Mouse (Mus musculus): Measurements from ENCODE around the gene Zc3h12c. TPM values are rescaled to one million over a fixed set of nuclear protein-coding genes. Genes with fewer than 3 reads are reported as not detected.

Gene Zc3h12c
- polyA plus RNA-seq, 1 experiment from 2014 or later, result 1.7 TPM

GRCm38 (mm10) chr9:52190907-52191306, 22.5 kb upstream of the Zc3h12c start:
- Histone ChIP-seq H3K9me3 (ENCODE audit: control insufficient read depth, low read length) (no peaks in the 10 kb centered on the region), H3K4me1 (replicated peaks; ENCODE audit: control insufficient read depth, insufficient read depth, low read length) (no peaks in the 10 kb centered on the region), H3K4me3 (ENCODE audit: low read depth, low read length) (no peak overlapping the region), H3K4me2 (no peak overlapping the region), H3K36me3 (ENCODE audit: control insufficient read depth, insufficient read depth, low read length) (no peaks in the 10 kb centered on the region), H3K9ac (ENCODE audit: low read depth, low read length) (no peak overlapping the region), H3K27me3 (replicated peaks; ENCODE audit: control insufficient read depth, insufficient read depth, low read length) (peaks cover 3% of the 10 kb centered on the region; the same call in 1 of the 2 replicates), H3K27ac (ENCODE audit: low read depth, low read length) (no peak overlapping the region)
- no peak for DNase-seq (ENCODE audit: low spot score)
- ATAC-seq (replicated peaks; ENCODE audit: low FRiP score), result no peak
- WGBS, result 79% methylated on average over 4 of the region's 4 CpGs

GRCm38 (mm10) chr9:52188106-52188505, 19.7 kb upstream of the Zc3h12c start:
- no peak for DNase-seq (ENCODE audit: low spot score)
- H3K27ac ChIP-seq (ENCODE audit: low read depth, low read length), result no peak overlapping the region
- no peaks in the 10 kb centered on the region for H3K4me1 ChIP-seq (replicated peaks; ENCODE audit: control insufficient read depth, insufficient read depth, low read length)
- no peak for ATAC-seq (replicated peaks; ENCODE audit: low FRiP score)
- H3K27me3 ChIP-seq (replicated peaks; ENCODE audit: control insufficient read depth, insufficient read depth, low read length), result peaks cover 3% of the 10 kb centered on the region; the same call in 1 of the 2 replicates
- WGBS, result 52% methylated on average over 8 of the region's 8 CpGs
- H3K9me3 ChIP-seq (ENCODE audit: control insufficient read depth, low read length), result no peaks in the 10 kb centered on the region
- no peak overlapping the region for H3K4me2 ChIP-seq
- H3K36me3 ChIP-seq (ENCODE audit: control insufficient read depth, insufficient read depth, low read length), result no peaks in the 10 kb centered on the region
- H3K9ac ChIP-seq (ENCODE audit: low read depth, low read length), result no peak overlapping the region
- no peak overlapping the region for H3K4me3 ChIP-seq (ENCODE audit: low read depth, low read length)

- H3K9ac ChIP-seq (ENCODE audit: low read depth, low read length), result no peak overlapping the region
- no peak overlapping the region for H3K4me2 ChIP-seq
- no peaks in the 10 kb centered on the region for H3K36me3 ChIP-seq (ENCODE audit: control insufficient read depth, insufficient read depth, low read length)
- no peak overlapping the region for H3K4me3 ChIP-seq (ENCODE audit: low read depth, low read length)
- DNase-seq (ENCODE audit: low spot score) (no peak), ATAC-seq (replicated peaks; ENCODE audit: low FRiP score) (no peak)
- WGBS, result 53% methylated on average over 3 of the region's 3 CpGs
- peaks cover 3% of the 10 kb centered on the region; the same call in 1 of the 2 replicates for H3K27me3 ChIP-seq (replicated peaks; ENCODE audit: control insufficient read depth, insufficient read depth, low read length)
- H3K9me3 ChIP-seq (ENCODE audit: control insufficient read depth, low read length), result no peaks in the 10 kb centered on the region
- no peak overlapping the region for H3K27ac ChIP-seq (ENCODE audit: low read depth, low read length)
- H3K4me1 ChIP-seq (replicated peaks; ENCODE audit: control insufficient read depth, insufficient read depth, low read length), result no peaks in the 10 kb centered on the region
Observed at GRCm38 (mm10) chr9:52186296-52186941, 18.0 kb upstream of the Zc3h12c start.

GRCm38 (mm10) chr9:52181419-52181818, 13.0 kb upstream of the Zc3h12c start:
- ATAC-seq (replicated peaks; ENCODE audit: low FRiP score) (no peak), DNase-seq (ENCODE audit: low spot score) (no peak)
- Histone ChIP-seq H3K4me3 (ENCODE audit: low read depth, low read length) (no peak overlapping the region), H3K4me1 (replicated peaks; ENCODE audit: control insufficient read depth, insufficient read depth, low read length) (no peaks in the 10 kb centered on the region), H3K36me3 (ENCODE audit: control insufficient read depth, insufficient read depth, low read length) (no peaks in the 10 kb centered on the region), H3K4me2 (no peak overlapping the region), H3K27ac (ENCODE audit: low read depth, low read length) (no peak overlapping the region), H3K9ac (ENCODE audit: low read depth, low read length) (no peak overlapping the region), H3K9me3 (ENCODE audit: control insufficient read depth, low read length) (no peaks in the 10 kb centered on the region), H3K27me3 (replicated peaks; ENCODE audit: control insufficient read depth, insufficient read depth, low read length) (no peaks in the 10 kb centered on the region; the same call in 1 of the 2 replicates)
- 71% methylated on average over 2 of the region's 2 CpGs for WGBS

- H3K4me3 ChIP-seq (ENCODE audit: low read depth, low read length), result no peak overlapping the region
- 87% methylated on average over 6 of the region's 6 CpGs for WGBS
- no peak overlapping the region for H3K4me2 ChIP-seq
Observed at GRCm38 (mm10) chr9:52180851-52181250, 12.5 kb upstream of the Zc3h12c start.

GRCm38 (mm10) chr9:52175257-52175859, 7.0 kb upstream of the Zc3h12c start:
- Histone ChIP-seq H3K36me3 (ENCODE audit: control insufficient read depth, insufficient read depth, low read length) (no peaks in the 10 kb centered on the region), H3K27me3 (replicated peaks; ENCODE audit: control insufficient read depth, insufficient read depth, low read length) (peaks cover 4% of the 10 kb centered on the region; the same call in 1 of the 2 replicates), H3K4me3 (ENCODE audit: low read depth, low read length) (no peak overlapping the region), H3K9ac (ENCODE audit: low read depth, low read length) (no peak overlapping the region), H3K4me1 (replicated peaks; ENCODE audit: control insufficient read depth, insufficient read depth, low read length) (peaks cover 21% of the 10 kb centered on the region), H3K9me3 (ENCODE audit: control insufficient read depth, low read length) (no peaks in the 10 kb centered on the region), H3K27ac (ENCODE audit: low read depth, low read length) (peak overlapping the region; percentile 48; the same call in 1 of the 2 replicates), H3K4me2 (peak overlapping the region; percentile 55)
- ATAC-seq (replicated peaks; ENCODE audit: low FRiP score) (peak; percentile 84), DNase-seq (ENCODE audit: low spot score) (no peak)
- WGBS, result 46% methylated on average over 4 of the region's 4 CpGs

More at GRCm38 (mm10) chr9:52180851-52181250, 12.5 kb upstream of the Zc3h12c start:
- no peak overlapping the region for H3K27ac ChIP-seq (ENCODE audit: low read depth, low read length)
- DNase-seq (ENCODE audit: low spot score), result no peak
- no peak overlapping the region for H3K9ac ChIP-seq (ENCODE audit: low read depth, low read length)
- ATAC-seq (replicated peaks; ENCODE audit: low FRiP score), result no peak
- no peaks in the 10 kb centered on the region for H3K36me3 ChIP-seq (ENCODE audit: control insufficient read depth, insufficient read depth, low read length)
- no peaks in the 10 kb centered on the region; the same call in 1 of the 2 replicates for H3K27me3 ChIP-seq (replicated peaks; ENCODE audit: control insufficient read depth, insufficient read depth, low read length)
- peaks cover 3% of the 10 kb centered on the region for H3K4me1 ChIP-seq (replicated peaks; ENCODE audit: control insufficient read depth, insufficient read depth, low read length)
- no peaks in the 10 kb centered on the region for H3K9me3 ChIP-seq (ENCODE audit: control insufficient read depth, low read length)

- Histone ChIP-seq H3K9me3 (ENCODE audit: control insufficient read depth, low read length) (no peaks in the 10 kb centered on the region), H3K4me3 (ENCODE audit: low read depth, low read length) (no peak overlapping the region), H3K9ac (ENCODE audit: low read depth, low read length) (no peak overlapping the region), H3K4me2 (peak overlapping the region; percentile 55), H3K36me3 (ENCODE audit: control insufficient read depth, insufficient read depth, low read length) (no peaks in the 10 kb centered on the region), H3K4me1 (replicated peaks; ENCODE audit: control insufficient read depth, insufficient read depth, low read length) (peaks cover 21% of the 10 kb centered on the region), H3K27ac (ENCODE audit: low read depth, low read length) (no peak overlapping the region; the same call in 1 of the 2 replicates), H3K27me3 (replicated peaks; ENCODE audit: control insufficient read depth, insufficient read depth, low read length) (peaks cover 10% of the 10 kb centered on the region)
- 29% methylated on average over 4 of the region's 4 CpGs for WGBS
- no peak for DNase-seq (ENCODE audit: low spot score)
- ATAC-seq (replicated peaks; ENCODE audit: low FRiP score), result peak; percentile 85
Observed at GRCm38 (mm10) chr9:52174671-52175111, 6.3 kb upstream of the Zc3h12c start.

- 86% methylated on average over 2 of the region's 2 CpGs for WGBS
Observed at GRCm38 (mm10) chr9:52173937-52174336, 5.6 kb upstream of the Zc3h12c start.

More at GRCm38 (mm10) chr9:52173937-52174336, 5.6 kb upstream of the Zc3h12c start:
- H3K9ac ChIP-seq (ENCODE audit: low read depth, low read length), result no peak overlapping the region
- no peak for ATAC-seq (replicated peaks; ENCODE audit: low FRiP score)
- no peak for DNase-seq (ENCODE audit: low spot score)
- H3K27me3 ChIP-seq (replicated peaks; ENCODE audit: control insufficient read depth, insufficient read depth, low read length), result peaks cover 16% of the 10 kb centered on the region
- no peak overlapping the region for H3K27ac ChIP-seq (ENCODE audit: low read depth, low read length)
- no peak overlapping the region for H3K4me2 ChIP-seq
- H3K9me3 ChIP-seq (ENCODE audit: control insufficient read depth, low read length), result no peaks in the 10 kb centered on the region
- peaks cover 24% of the 10 kb centered on the region for H3K4me1 ChIP-seq (replicated peaks; ENCODE audit: control insufficient read depth, insufficient read depth, low read length)
- no peak overlapping the region for H3K4me3 ChIP-seq (ENCODE audit: low read depth, low read length)
- no peaks in the 10 kb centered on the region for H3K36me3 ChIP-seq (ENCODE audit: control insufficient read depth, insufficient read depth, low read length)
